Mouse (Mus musculus) limb, embryonic 14.5 days (tissue): Measurements from ENCODE around the gene 3300002I08Rik. TPM values are rescaled to one million over a fixed set of nuclear protein-coding genes. Genes with fewer than 3 reads are reported as not detected.

ENCODE experiments used
- ATAC-seq: fragments of 200-750 bp; cut with Nextera tagmentation; 2 replicates; pipeline ENCODE4 v1.8.0; 2017; ENCODE audit warnings: low read depth, moderate number of reproducible peaks, moderate TSS enrichment; ENCODE audit not compliant: low FRiP score
- DNase-seq: peaks from one replicate; pipeline ENCODE4 v3.0.0-alpha.2; 2015; ENCODE audit warnings: low spot score
- H3K27ac ChIP-seq: fragments of 300-500 bp; sonication (generic); replicated peaks from 2 replicates; pipeline ENCODE4 v1.5.1; 2014; ENCODE audit warnings: low read depth, mild to moderate bottlenecking, low read length, moderate library complexity, mixed read lengths
- H3K27me3 ChIP-seq: fragments of 300-500 bp; sonication (generic); 2 replicates; pipeline ENCODE4 v1.6.1; 2014; ENCODE audit warnings: low read length, mixed read lengths; ENCODE audit not compliant: control insufficient read depth, insufficient read depth
- H3K36me3 ChIP-seq: fragments of 300-500 bp; sonication (generic); 2 replicates; pipeline ENCODE4 v1.6.1; 2014; ENCODE audit warnings: mild to moderate bottlenecking, low read length, moderate library complexity, mixed read lengths; ENCODE audit not compliant: control insufficient read depth, insufficient read depth
- H3K4me1 ChIP-seq: fragments of 300-500 bp; sonication (generic); 2 replicates; pipeline ENCODE4 v1.6.1; 2014; ENCODE audit warnings: antibody characterized with exemption, low read length, mixed read lengths; ENCODE audit not compliant: control insufficient read depth, insufficient read depth
- H3K4me2 ChIP-seq: fragments of 300-500 bp; sonication (generic); replicated peaks from 2 replicates; pipeline ENCODE4 v1.6.1; 2014; ENCODE audit warnings: low read depth, mild to moderate bottlenecking, low read length, moderate library complexity; ENCODE audit not compliant: severe bottlenecking
- H3K4me3 ChIP-seq: fragments of 300-500 bp; sonication (generic); replicated peaks from 2 replicates; pipeline ENCODE4 v1.5.1; 2014; ENCODE audit warnings: low read length
- H3K9ac ChIP-seq: fragments of 300-500 bp; sonication (generic); 2 replicates; pipeline ENCODE4 v1.6.1; 2014; ENCODE audit warnings: mild to moderate bottlenecking, low read depth, low read length, moderate library complexity; ENCODE audit not compliant: severe bottlenecking
- H3K9me3 ChIP-seq: fragments of 300-500 bp; sonication (generic); 2 replicates; pipeline ENCODE4 v1.6.1; 2016; ENCODE audit warnings: low read length; ENCODE audit not compliant: control insufficient read depth
- POLR2A ChIP-seq: fragments of 200-500 bp; IDR thresholded peaks from 2 replicates; pipeline ENCODE4 v1.8.0; 2012; ENCODE audit warnings: inconsistent platforms, mild to moderate bottlenecking, moderate library complexity, borderline replicate concordance; ENCODE audit not compliant: insufficient read depth, insufficient read length; ENCODE audit errors: extremely low read depth
- WGBS: fragments of 180-500 bp; shearing (Covaris S2); extraction: QIAGEN DNeasy Blood & Tissue Kit; methylation state at CpG from one replicate; pipeline ENCODE4 v1.1.7; 2014; 5-methylcytosine and 5-hydroxymethylcytosine counted together
- polyA plus RNA-seq, 2 experiments: library from polyadenylated mRNA; depleted of rRNA in 1 of 2; stranded (reverse) in 1 of 2; unstranded in 1 of 2; fragments of >200 nt; fragmentation: Nextera tagmentation in 1 of 2; extraction: Ambion mirVana in 1 of 2; gene quantifications; 2 replicates each; pipeline versions ENCODE4 v1.2.1 to v1.2.3; 2012 to 2014

Gene 3300002I08Rik
- polyA plus RNA-seq, 2 experiments, result 2.7 to 9.0 TPM

DNA sequence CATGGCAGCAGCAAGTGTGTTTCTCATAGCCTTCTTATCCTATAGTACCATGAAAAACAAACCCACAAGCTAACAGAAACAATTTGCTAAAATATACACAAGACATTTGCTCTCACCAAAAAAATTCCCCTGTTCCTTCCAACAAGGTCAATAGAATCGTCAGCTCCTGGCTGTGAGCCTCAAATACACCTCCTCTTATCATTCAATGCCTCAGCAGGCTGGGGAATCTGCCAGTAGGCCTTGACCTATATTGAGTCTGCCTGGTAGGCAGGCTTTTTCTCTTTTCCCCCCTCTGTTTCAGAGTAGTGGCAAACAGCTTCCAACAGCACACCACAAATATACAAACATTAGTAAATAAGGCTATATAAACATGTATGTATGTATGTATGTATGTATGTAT, 63.5 kb downstream of the 3300002I08Rik start:
- H3K9ac ChIP-seq, result no peak overlapping the region
- DNase-seq, result no peak
- no peaks in the 10 kb centered on the region for H3K27me3 ChIP-seq
- no peak for ATAC-seq
- TF ChIP-seq POLR2A, result no peak
- WGBS, result 52% methylated on average over 1 of the region's 1 CpGs
- H3K4me2 ChIP-seq, result no peak overlapping the region
- H3K36me3 ChIP-seq, result no peaks in the 10 kb centered on the region
- no peak overlapping the region for H3K4me3 ChIP-seq
- H3K4me1 ChIP-seq, result no peaks in the 10 kb centered on the region
- no peak overlapping the region for H3K27ac ChIP-seq
- no peaks in the 10 kb centered on the region for H3K9me3 ChIP-seq

DNA sequence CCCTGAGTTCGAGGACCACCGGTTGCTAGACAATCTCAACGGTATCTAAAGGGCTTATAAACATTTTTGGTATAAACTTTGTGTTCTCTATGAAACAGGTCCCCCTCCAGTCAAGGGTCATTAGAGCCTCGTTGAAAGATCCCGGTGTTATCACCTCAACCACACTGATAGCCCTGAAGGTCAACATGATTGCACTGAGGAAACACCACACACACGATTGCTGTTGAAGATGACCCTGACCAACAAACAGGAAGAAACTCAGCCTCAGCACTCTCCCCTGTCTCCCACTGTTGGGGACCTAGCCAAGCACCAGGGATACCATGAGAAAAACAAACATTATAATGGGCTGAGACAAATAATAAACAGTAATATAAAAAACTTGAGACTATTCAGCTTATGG, 68.9 kb downstream of the 3300002I08Rik start:
- no peak for TF ChIP-seq POLR2A
- 80% methylated on average over 6 of the region's 6 CpGs for WGBS
- Histone ChIP-seq H3K4me3 (no peak overlapping the region), H3K9ac (no peak overlapping the region), H3K4me1 (no peaks in the 10 kb centered on the region), H3K4me2 (no peak overlapping the region), H3K27ac (no peak overlapping the region), H3K36me3 (no peaks in the 10 kb centered on the region), H3K27me3 (no peaks in the 10 kb centered on the region), H3K9me3 (no peaks in the 10 kb centered on the region)
- DNase-seq (no peak), ATAC-seq (no peak)

Other genes starting within 250 kb of the 3300002I08Rik start
- 1.8 and 2.7 TPM in 2 replicates for gene Zfp120, start 226.1 kb downstream of the 3300002I08Rik start, polyA plus RNA-seq (2012; rRNA removed)
- 9.1 and 10.4 TPM in 2 replicates for gene Zfp120, start 226.1 kb downstream of the 3300002I08Rik start, polyA plus RNA-seq (2014; fragmentation: Nextera tagmentation; extraction: Ambion mirVana)
- gene Gm10770, start 183.1 kb downstream of the 3300002I08Rik start, polyA plus RNA-seq (2012; rRNA removed), result not detected in 2 replicates
- not detected in 2 replicates for gene Gm10770, start 183.1 kb downstream of the 3300002I08Rik start, polyA plus RNA-seq (2014; fragmentation: Nextera tagmentation; extraction: Ambion mirVana)
- gene Gm14139, start 181.0 kb downstream of the 3300002I08Rik start, polyA plus RNA-seq (2012; rRNA removed), result 0.06 TPM in 1 of 2 replicates, not detected in the other
- gene Gm14139, start 181.0 kb downstream of the 3300002I08Rik start, polyA plus RNA-seq (2014; fragmentation: Nextera tagmentation; extraction: Ambion mirVana), result not detected in 2 replicates
- gene Zfp937, start 144.7 kb downstream of the 3300002I08Rik start, polyA plus RNA-seq (2012; rRNA removed), result 1.7 and 2.2 TPM in 2 replicates
- gene Zfp937, start 144.7 kb downstream of the 3300002I08Rik start, polyA plus RNA-seq (2014; fragmentation: Nextera tagmentation; extraction: Ambion mirVana), result 8.4 and 8.5 TPM in 2 replicates
- gene Gm21994, start 107.2 kb downstream of the 3300002I08Rik start, polyA plus RNA-seq (2012; rRNA removed), result 2.0 and 2.4 TPM in 2 replicates
- gene Gm21994, start 107.2 kb downstream of the 3300002I08Rik start, polyA plus RNA-seq (2014; fragmentation: Nextera tagmentation; extraction: Ambion mirVana), result 3.5 and 4.4 TPM in 2 replicates
- gene Gm14124, start 105.2 kb downstream of the 3300002I08Rik start, polyA plus RNA-seq (2012; rRNA removed), result 0.05 and 0.06 TPM in 2 replicates
- 0.07 TPM in 1 of 2 replicates, not detected in the other for gene Gm14124, start 105.2 kb downstream of the 3300002I08Rik start, polyA plus RNA-seq (2014; fragmentation: Nextera tagmentation; extraction: Ambion mirVana)
- 0.45 and 0.67 TPM in 2 replicates for gene Gm10130, start 39.1 kb downstream of the 3300002I08Rik start, polyA plus RNA-seq (2012; rRNA removed)
- 1.9 and 3.6 TPM in 2 replicates for gene Gm10130, start 39.1 kb downstream of the 3300002I08Rik start, polyA plus RNA-seq (2014; fragmentation: Nextera tagmentation; extraction: Ambion mirVana)
- 1.2 and 1.5 TPM in 2 replicates for gene Zfp442, start 88.7 kb upstream of the 3300002I08Rik start, polyA plus RNA-seq (2012; rRNA removed)
- gene Zfp442, start 88.7 kb upstream of the 3300002I08Rik start, polyA plus RNA-seq (2014; fragmentation: Nextera tagmentation; extraction: Ambion mirVana), result 6.7 and 7.6 TPM in 2 replicates
- gene Zfp345, start 122.3 kb upstream of the 3300002I08Rik start, polyA plus RNA-seq (2012; rRNA removed), result 0.05 and 0.06 TPM in 2 replicates
- gene Zfp345, start 122.3 kb upstream of the 3300002I08Rik start, polyA plus RNA-seq (2014; fragmentation: Nextera tagmentation; extraction: Ambion mirVana), result not detected in 2 replicates
- 1.6 and 1.9 TPM in 2 replicates for gene Cst7, start 207.7 kb upstream of the 3300002I08Rik start, polyA plus RNA-seq (2012; rRNA removed)
- 2.4 and 3.8 TPM in 2 replicates for gene Cst7, start 207.7 kb upstream of the 3300002I08Rik start, polyA plus RNA-seq (2014; fragmentation: Nextera tagmentation; extraction: Ambion mirVana)
- gene Apmap, start 245.8 kb upstream of the 3300002I08Rik start, polyA plus RNA-seq (2012; rRNA removed), result 39.2 and 39.5 TPM in 2 replicates
- 30.9 and 31.6 TPM in 2 replicates for gene Apmap, start 245.8 kb upstream of the 3300002I08Rik start, polyA plus RNA-seq (2014; fragmentation: Nextera tagmentation; extraction: Ambion mirVana)